8 mouse cellular contexts compared by ENCODE assay signal in genomic region chr9:64281105-64281780, GRCm38 (mm10). TPM values are rescaled to one million over a fixed set of nuclear protein-coding genes. Genes with fewer than 3 reads are reported as not detected.
A peak's percentile ranks its signal among the peaks of the same experiment; 100 is the strongest.
DNase-seq lines count a peak whose midpoint lies in the region; ATAC-seq lines count a peak whose summit lies in the region.

Gene Tipin, plus strand, starts transcription at chr9:64281581.

- WGBS in intestine, embryonic 14.5 days, result 2% methylated on average over 46 of the region's 46 CpGs

- peak within 1 kb of the TSS; percentile 85 for H3K4me2 ChIP-seq in intestine, embryonic 14.5 days (ENCODE audit: low read length)

- peaks cover 11% of the 10 kb centered on the region for H3K4me1 ChIP-seq in intestine, embryonic 14.5 days (replicated peaks; ENCODE audit: control insufficient read depth, insufficient read depth, low read length)

- H3K27ac ChIP-seq in intestine, embryonic 14.5 days (ENCODE audit: low read depth), result peak within 1 kb of the TSS; percentile 93

- DNase-seq in adrenal gland, adult 18-20 months (ENCODE audit: low spot score in 2 of 2), result peak; percentile 97
- peak; percentile 99 for DNase-seq in embryo, embryonic 11 days
- DNase-seq in gastrocnemius, postnatal 25 days, result peak; percentile 94
- peak; percentile 98 for DNase-seq in intestine, embryonic 14.5 days (ENCODE audit: low spot score)
- peak; percentile 91 to 93 for DNase-seq in left cerebral cortex, postnatal 14 days (ENCODE audit: low spot score in 2 of 2)
- DNase-seq in mesoderm, embryonic 11.5 days (ENCODE audit: low read depth, low spot score), result peak; percentile 97
- peak; percentile 88 for DNase-seq in right cerebral cortex, postnatal 36 days (ENCODE audit: low spot score in 2 of 2)
- DNase-seq in yolk sac, embryonic 10.5 days (ENCODE audit: low spot score), result peak; percentile 95

- intact Hi-C loops in left cerebral cortex, postnatal 14 days (cut with DNase I), result no loop called here

- H3K36me3 ChIP-seq in intestine, embryonic 14.5 days (ENCODE audit: control insufficient read depth, insufficient read depth, low read length), result no peaks in the 10 kb centered on the region

- H3K9ac ChIP-seq in intestine, embryonic 14.5 days (ENCODE audit: low read length), result peak within 1 kb of the TSS; percentile 99

- peak; percentile 91 for ATAC-seq in intestine, embryonic 14.5 days (replicated peaks; ENCODE audit: low FRiP score, low TSS enrichment, low read depth)

- H3K9me3 ChIP-seq in intestine, embryonic 14.5 days (ENCODE audit: control insufficient read depth, low read length), result no peaks in the 10 kb centered on the region

- no peaks in the 10 kb centered on the region for H3K27me3 ChIP-seq in intestine, embryonic 14.5 days (replicated peaks; ENCODE audit: control insufficient read depth, insufficient read depth, low read length)

- peak within 1 kb of the TSS; percentile 78 for H3K4me3 ChIP-seq in intestine, embryonic 14.5 days (ENCODE audit: low read depth, low read length)

RNA-seq across cellular contexts. Expression of gene Tipin, which starts in this region (rescaled TPM):
- 10 to 100 TPM in 1 of 2 experiments, 1 to 10 TPM in 1; 7.7 to 11.9 TPM for total RNA-seq in adrenal gland, adult 18-20 months (2021)
- 1 to 10 TPM; 8.0 to 8.7 TPM for total RNA-seq in gastrocnemius, postnatal 25 days (2021)
- 238 and 241 TPM in 2 replicates for polyA plus RNA-seq in intestine, embryonic 14.5 days (2014; fragmentation: Nextera tagmentation; extraction: Ambion mirVana)
- total RNA-seq in left cerebral cortex, postnatal 14 days (2021), result 10 to 100 TPM; 14.8 to 15.6 TPM

Comparison
In these comparisons a context has a peak if more than half of its experiments do, and no peak if none do; other contexts are left out.
1. Peak in every context shown above with its lines: DNase-seq, ATAC-seq, H3K4me3 ChIP-seq and H3K27ac ChIP-seq.